Mouse (Mus musculus): ENCODE data around the gene Ndufs5. TPM values are rescaled to one million over a fixed set of nuclear protein-coding genes. Genes with fewer than 3 reads are reported as not detected.

The Ndufs5 gene
- polyA plus RNA-seq, 1 experiment from 2014 or later: 362 TPM

GRCm38 (mm10) chr4:123682291-123682690 lies 35.7 kb downstream of the Ndufs5 start:
- H3K4me1 ChIP-seq (replicated peaks; ENCODE audit: control insufficient read depth, insufficient read depth, low read length): peaks cover 36% of the 10 kb centered on the region
- H3K9me3 ChIP-seq (ENCODE audit: control insufficient read depth, low read length): no peaks in the 10 kb centered on the region
- ATAC-seq: no peak
- H3K9ac ChIP-seq (replicated peaks; ENCODE audit: low read depth, low read length): no peak overlapping the region
- H3K4me3 ChIP-seq (replicated peaks; ENCODE audit: low read length): no peak overlapping the region
- H3K36me3 ChIP-seq (ENCODE audit: control insufficient read depth, insufficient read depth): peaks cover 8% of the 10 kb centered on the region; the same call in 1 of the 2 replicates
- WGBS: 76% methylated on average over 8 of the region's 8 CpGs
- no peak overlapping the region for H3K27ac ChIP-seq (ENCODE audit: low read length)
- no peak overlapping the region for H3K4me2 ChIP-seq (ENCODE audit: low read length)
- no peaks in the 10 kb centered on the region for H3K27me3 ChIP-seq (replicated peaks; ENCODE audit: control insufficient read depth, insufficient read depth, low read length)

- Histone ChIP-seq H3K27ac (ENCODE audit: low read length) (no peak overlapping the region), H3K9ac (replicated peaks; ENCODE audit: low read depth, low read length) (no peak overlapping the region), H3K4me1 (replicated peaks; ENCODE audit: control insufficient read depth, insufficient read depth, low read length) (peaks cover 48% of the 10 kb centered on the region), H3K9me3 (ENCODE audit: control insufficient read depth, low read length) (no peaks in the 10 kb centered on the region), H3K4me3 (replicated peaks; ENCODE audit: low read length) (no peak overlapping the region), H3K4me2 (ENCODE audit: low read length) (no peak overlapping the region), H3K36me3 (ENCODE audit: control insufficient read depth, insufficient read depth) (peaks cover 8% of the 10 kb centered on the region; the same call in 1 of the 2 replicates), H3K27me3 (replicated peaks; ENCODE audit: control insufficient read depth, insufficient read depth, low read length) (no peaks in the 10 kb centered on the region)
- WGBS: 58% methylated on average over 7 of the region's 7 CpGs
- ATAC-seq: no peak
Observed at GRCm38 (mm10) chr4:123680962-123681361, 37.0 kb downstream of the Ndufs5 start.

DNA sequence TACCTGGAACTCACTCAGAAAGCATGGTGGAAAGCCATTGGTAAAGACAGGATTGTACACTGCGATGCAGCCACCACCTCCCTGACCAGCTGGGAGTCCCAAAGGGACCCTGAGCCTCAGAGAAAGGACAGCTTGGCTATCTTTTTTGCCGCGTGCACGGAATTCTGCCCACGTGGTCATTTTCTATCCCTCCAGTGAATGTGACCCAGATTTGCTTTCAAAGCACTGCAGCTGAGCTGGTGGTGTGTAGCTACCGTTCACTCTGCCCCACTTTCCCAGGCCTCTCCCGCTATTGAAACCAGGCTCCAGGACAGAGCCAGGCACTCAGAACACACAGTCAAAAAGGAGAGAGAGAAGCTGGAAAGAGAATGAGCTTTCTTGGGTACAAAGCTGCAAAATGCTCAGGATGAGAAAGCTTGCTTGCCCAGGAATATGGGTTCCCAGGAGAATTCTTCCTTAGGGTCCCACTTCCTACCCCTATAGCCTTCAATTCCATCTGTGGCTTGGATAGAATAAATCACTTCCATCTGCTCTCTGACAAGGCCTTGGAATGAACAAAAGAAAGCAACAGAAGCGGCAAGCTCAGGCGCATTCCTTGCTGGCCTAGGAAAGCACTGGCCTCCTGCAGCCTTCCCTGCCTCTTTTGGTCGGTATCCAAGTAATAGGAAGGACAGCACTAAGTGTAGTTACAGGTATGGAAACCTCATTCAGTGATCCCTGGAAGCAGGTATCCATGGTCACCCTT lies 40.8 kb downstream of the Ndufs5 start:
- 0 out of 2 replicates have a peak overlapping the region, but pooled peaks have one; percentile 7 for H3K4me2 ChIP-seq (ENCODE audit: low read length)
- H3K4me1 ChIP-seq (replicated peaks; ENCODE audit: control insufficient read depth, insufficient read depth, low read length): peaks cover 36% of the 10 kb centered on the region

DNA sequence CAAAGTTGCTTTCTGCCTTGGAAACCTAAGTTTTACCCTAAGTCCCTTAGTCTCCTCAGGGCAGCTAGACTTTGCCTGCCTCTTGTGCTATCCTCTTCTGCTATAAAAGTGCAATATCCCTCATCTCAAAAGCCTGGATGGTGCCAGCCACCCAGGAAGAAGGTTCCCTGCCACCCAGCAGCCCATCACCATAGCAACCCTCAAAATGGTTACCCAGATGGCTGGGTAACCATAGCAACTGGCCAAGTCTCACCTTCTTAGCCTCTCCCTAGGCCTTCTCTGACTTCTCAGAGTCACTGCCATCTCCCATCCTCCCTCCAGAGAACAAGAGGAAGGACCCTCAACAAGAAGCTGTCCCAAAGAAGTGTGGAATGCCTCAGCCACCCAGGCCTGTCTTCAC lies 47.4 kb downstream of the Ndufs5 start:
- Histone ChIP-seq H3K27ac (ENCODE audit: low read length) (no peak overlapping the region), H3K4me3 (replicated peaks; ENCODE audit: low read length) (no peak overlapping the region), H3K9ac (replicated peaks; ENCODE audit: low read depth, low read length) (no peak overlapping the region), H3K4me2 (ENCODE audit: low read length) (no peak overlapping the region), H3K36me3 (ENCODE audit: control insufficient read depth, insufficient read depth) (peaks cover 2% of the 10 kb centered on the region; the same call in 1 of the 2 replicates), H3K9me3 (ENCODE audit: control insufficient read depth, low read length) (no peaks in the 10 kb centered on the region), H3K4me1 (replicated peaks; ENCODE audit: control insufficient read depth, insufficient read depth, low read length) (peaks cover 51% of the 10 kb centered on the region), H3K27me3 (replicated peaks; ENCODE audit: control insufficient read depth, insufficient read depth, low read length) (no peaks in the 10 kb centered on the region)
- ATAC-seq: peak; percentile 45

More for the DNA sequence above, 40.8 kb downstream of the Ndufs5 start:
- no peaks in the 10 kb centered on the region for H3K27me3 ChIP-seq (replicated peaks; ENCODE audit: control insufficient read depth, insufficient read depth, low read length)
- no peak overlapping the region for H3K4me3 ChIP-seq (replicated peaks; ENCODE audit: low read length)
- WGBS: 21% methylated on average over 10 of the region's 10 CpGs
- H3K36me3 ChIP-seq (ENCODE audit: control insufficient read depth, insufficient read depth): peaks cover 10% of the 10 kb centered on the region; the same call in 1 of the 2 replicates
- H3K9me3 ChIP-seq (ENCODE audit: control insufficient read depth, low read length): no peaks in the 10 kb centered on the region
- peak overlapping the region; percentile 87 for H3K27ac ChIP-seq (ENCODE audit: low read length)
- ATAC-seq: peak; percentile 68
- peak overlapping the region; percentile 36; the same call in 1 of the 2 replicates for H3K9ac ChIP-seq (replicated peaks; ENCODE audit: low read depth, low read length)

- Histone ChIP-seq H3K27me3 (replicated peaks; ENCODE audit: control insufficient read depth, insufficient read depth, low read length) (no peaks in the 10 kb centered on the region), H3K9ac (replicated peaks; ENCODE audit: low read depth, low read length) (no peak overlapping the region), H3K36me3 (ENCODE audit: control insufficient read depth, insufficient read depth) (no peaks in the 10 kb centered on the region), H3K9me3 (ENCODE audit: control insufficient read depth, low read length) (no peaks in the 10 kb centered on the region), H3K4me1 (replicated peaks; ENCODE audit: control insufficient read depth, insufficient read depth, low read length) (peaks cover 53% of the 10 kb centered on the region), H3K4me2 (ENCODE audit: low read length) (no peak overlapping the region), H3K4me3 (replicated peaks; ENCODE audit: low read length) (no peak overlapping the region), H3K27ac (ENCODE audit: low read length) (no peak overlapping the region)
- WGBS: 67% methylated on average over 6 of the region's 6 CpGs
- no peak for ATAC-seq
Observed at GRCm38 (mm10) chr4:123669696-123670095, 48.3 kb downstream of the Ndufs5 start.

GRCm38 (mm10) chr4:123667260-123667867 lies 50.6 kb downstream of the Ndufs5 start:
- Histone ChIP-seq H3K36me3 (ENCODE audit: control insufficient read depth, insufficient read depth) (no peaks in the 10 kb centered on the region), H3K4me1 (replicated peaks; ENCODE audit: control insufficient read depth, insufficient read depth, low read length) (peaks cover 68% of the 10 kb centered on the region), H3K27ac (ENCODE audit: low read length) (peak overlapping the region; percentile 62), H3K4me2 (ENCODE audit: low read length) (no peak overlapping the region), H3K9me3 (ENCODE audit: control insufficient read depth, low read length) (no peaks in the 10 kb centered on the region), H3K27me3 (replicated peaks; ENCODE audit: control insufficient read depth, insufficient read depth, low read length) (no peaks in the 10 kb centered on the region), H3K4me3 (replicated peaks; ENCODE audit: low read length) (no peak overlapping the region), H3K9ac (replicated peaks; ENCODE audit: low read depth, low read length) (no peak overlapping the region; the same call in 1 of the 2 replicates)
- peak; percentile 41 for ATAC-seq
- 0% methylated on average over 1 of the region's 1 CpGs for WGBS

- Histone ChIP-seq H3K4me3 (replicated peaks; ENCODE audit: low read length) (no peak overlapping the region), H3K36me3 (ENCODE audit: control insufficient read depth, insufficient read depth) (no peaks in the 10 kb centered on the region), H3K9ac (replicated peaks; ENCODE audit: low read depth, low read length) (no peak overlapping the region), H3K4me2 (ENCODE audit: low read length) (no peak overlapping the region), H3K9me3 (ENCODE audit: control insufficient read depth, low read length) (no peaks in the 10 kb centered on the region), H3K27me3 (replicated peaks; ENCODE audit: control insufficient read depth, insufficient read depth, low read length) (no peaks in the 10 kb centered on the region), H3K27ac (ENCODE audit: low read length) (peak overlapping the region; percentile 62), H3K4me1 (replicated peaks; ENCODE audit: control insufficient read depth, insufficient read depth, low read length) (peaks cover 74% of the 10 kb centered on the region)
- ATAC-seq: no peak
- 41% methylated on average over 1 of the region's 1 CpGs for WGBS
Observed at GRCm38 (mm10) chr4:123666517-123666916, 51.5 kb downstream of the Ndufs5 start.

- no peaks in the 10 kb centered on the region for H3K9me3 ChIP-seq (ENCODE audit: control insufficient read depth, low read length)
- H3K4me2 ChIP-seq (ENCODE audit: low read length): peak overlapping the region; percentile 70
- H3K4me3 ChIP-seq (replicated peaks; ENCODE audit: low read length): peak overlapping the region; percentile 84
- peaks cover 73% of the 10 kb centered on the region for H3K4me1 ChIP-seq (replicated peaks; ENCODE audit: control insufficient read depth, insufficient read depth, low read length)
- H3K27me3 ChIP-seq (replicated peaks; ENCODE audit: control insufficient read depth, insufficient read depth, low read length): no peaks in the 10 kb centered on the region
- peak overlapping the region; percentile 95 for H3K9ac ChIP-seq (replicated peaks; ENCODE audit: low read depth, low read length)
- 29% methylated on average over 11 of the region's 11 CpGs for WGBS
- ATAC-seq: no peak
- no peaks in the 10 kb centered on the region for H3K36me3 ChIP-seq (ENCODE audit: control insufficient read depth, insufficient read depth)
- H3K27ac ChIP-seq (ENCODE audit: low read length): peak overlapping the region; percentile 97
Observed at GRCm38 (mm10) chr4:123665681-123666278, 52.2 kb downstream of the Ndufs5 start.

GRCm38 (mm10) chr4:123664951-123665661 lies 52.9 kb downstream of the Ndufs5 start:
- ATAC-seq: peak; percentile 5; the same call in 1 of the 2 replicates
- WGBS: under 1% methylated on average over 56 of the region's 58 CpGs
- Histone ChIP-seq H3K27ac (ENCODE audit: low read length) (peak overlapping the region; percentile 97), H3K36me3 (ENCODE audit: control insufficient read depth, insufficient read depth) (no peaks in the 10 kb centered on the region), H3K9ac (replicated peaks; ENCODE audit: low read depth, low read length) (peak overlapping the region; percentile 95), H3K9me3 (ENCODE audit: control insufficient read depth, low read length) (no peaks in the 10 kb centered on the region), H3K27me3 (replicated peaks; ENCODE audit: control insufficient read depth, insufficient read depth, low read length) (no peaks in the 10 kb centered on the region), H3K4me3 (replicated peaks; ENCODE audit: low read length) (peak overlapping the region; percentile 84), H3K4me2 (ENCODE audit: low read length) (peak overlapping the region; percentile 70), H3K4me1 (replicated peaks; ENCODE audit: control insufficient read depth, insufficient read depth, low read length) (peaks cover 66% of the 10 kb centered on the region)
